Mouse (Mus musculus): ENCODE measurements at regions not wholly inside any gene's neighbourhood (a gene's known extent, or its start where the extent isn't known, plus 50 kb on each side); places are given as distances from the start of the nearest gene placed in this dataset.

DNA sequence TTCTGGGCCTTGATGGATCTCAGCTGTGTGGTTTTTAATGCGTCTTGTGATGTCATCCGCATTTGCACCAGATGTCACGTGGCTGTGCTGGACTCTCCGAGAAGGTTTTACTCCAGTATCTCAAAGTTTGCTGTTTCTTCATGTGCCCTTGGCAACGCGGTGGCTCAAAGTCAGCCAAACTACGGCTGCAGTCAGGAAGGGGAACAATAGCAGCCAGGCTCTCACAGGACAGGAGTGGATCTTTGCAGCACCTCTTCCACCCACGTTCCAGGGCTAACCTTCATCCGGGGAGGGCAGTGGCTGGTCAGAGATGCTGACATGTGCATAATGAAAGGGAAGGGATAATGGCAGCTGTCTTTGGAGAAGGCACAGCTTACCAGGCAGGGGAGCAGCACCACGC lies 127.6 kb upstream of the Psmd7 start:
- no peak for DNase-seq (ENCODE audit: low spot score in 2 of 2)

GRCm38 (mm10) chr8:107717856-107718255 lies 129.6 kb upstream of the Psmd7 start:
- DNase-seq (ENCODE audit: low spot score in 2 of 2), result no peak

DNA sequence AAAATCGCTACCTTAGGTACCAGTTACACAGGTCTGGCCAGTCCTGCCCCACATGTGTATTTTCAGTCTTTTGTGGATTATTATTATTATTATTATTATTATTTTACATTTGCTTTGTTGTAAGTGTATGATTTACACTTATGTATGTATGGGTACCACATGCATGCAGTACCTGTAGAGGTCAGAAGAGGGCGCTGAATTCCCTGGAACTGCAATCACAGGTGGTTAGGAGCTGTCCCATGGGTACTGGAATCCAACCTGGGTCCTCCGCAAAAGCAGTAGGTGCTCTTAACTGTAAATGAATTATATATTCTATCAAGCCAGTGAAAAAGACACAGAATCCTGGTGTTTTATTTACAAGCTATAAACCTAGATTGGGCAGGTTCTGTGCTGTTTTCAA lies 131.4 kb upstream of the Psmd7 start:
- no peak for DNase-seq (ENCODE audit: low spot score in 2 of 2)

GRCm38 (mm10) chr8:107726716-107727115 lies 138.5 kb upstream of the Psmd7 start:
- DNase-seq (ENCODE audit: low spot score in 2 of 2), result no peak

GRCm38 (mm10) chr8:107727276-107727675 lies 139.0 kb upstream of the Psmd7 start:
- DNase-seq (ENCODE audit: low spot score in 2 of 2), result no peak

DNA sequence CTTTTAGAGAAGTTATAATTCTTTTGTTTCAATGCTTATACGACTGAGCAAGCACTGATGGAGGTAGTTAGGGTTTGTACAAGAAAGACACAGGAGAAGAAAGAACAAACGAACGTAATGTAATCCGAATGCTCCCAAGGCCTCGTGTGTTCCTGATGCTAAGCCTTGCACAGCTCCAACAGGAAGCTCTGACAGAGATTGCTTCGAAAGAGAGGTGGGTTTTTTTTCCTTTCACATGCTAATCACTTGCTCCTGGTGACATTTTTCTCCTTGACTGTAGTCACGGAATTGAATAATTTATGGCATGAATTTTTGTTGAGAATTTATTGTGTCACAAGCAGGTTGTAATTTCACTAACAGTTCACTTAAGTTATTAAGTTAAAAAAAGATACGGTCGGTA lies 150.8 kb upstream of the Psmd7 start:
- no peak for DNase-seq (ENCODE audit: low spot score in 2 of 2)

DNA sequence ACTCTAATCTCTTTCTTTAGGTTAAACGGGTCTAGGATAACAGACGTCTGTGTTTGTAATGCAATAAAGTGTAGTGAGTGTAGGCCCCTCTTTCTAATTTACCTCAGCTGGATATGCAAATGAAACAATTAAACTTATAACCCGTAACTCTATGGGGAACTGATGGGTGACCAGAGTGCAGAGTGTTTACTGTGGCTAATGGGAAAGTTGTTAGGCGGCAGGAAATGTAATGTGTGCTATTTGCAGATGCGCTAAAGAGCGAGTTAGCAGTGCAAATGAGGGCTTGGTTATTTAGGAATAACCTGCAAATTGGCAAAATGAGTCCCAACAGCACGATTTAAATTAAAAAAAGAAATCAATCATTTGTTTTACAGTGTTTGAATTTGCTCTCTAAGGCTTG lies 168.8 kb upstream of the Psmd7 start:
- DNase-seq (ENCODE audit: low spot score in 2 of 2), result no peak

- DNase-seq (ENCODE audit: low spot score in 2 of 2), result no peak
Measured at GRCm38 (mm10) chr8:107758637-107759036, 170.4 kb upstream of the Psmd7 start.

GRCm38 (mm10) chr8:107776906-107777305 lies 165.5 kb upstream of the Zfhx3 start:
- no peak for DNase-seq (ENCODE audit: low spot score in 2 of 2)

DNA sequence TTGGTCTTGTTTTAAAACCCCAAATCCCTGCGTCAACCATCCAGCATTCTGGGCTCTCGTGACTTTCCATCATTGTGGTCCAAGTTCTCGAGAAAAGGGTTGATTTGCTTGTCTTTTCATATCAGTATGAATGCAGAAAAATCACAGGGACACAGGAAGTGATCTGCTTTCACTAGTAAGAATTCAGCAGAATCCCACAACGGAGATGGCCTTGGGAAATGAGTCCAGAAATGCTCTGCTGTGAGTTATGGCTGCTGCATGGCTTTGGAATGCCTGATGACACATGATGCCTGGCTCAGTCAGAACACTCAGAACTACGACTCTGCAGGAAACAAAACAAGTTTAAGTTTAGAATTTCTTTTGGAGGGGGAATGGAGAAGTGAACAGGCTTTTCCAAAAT lies 156.7 kb upstream of the Zfhx3 start:
- no peak for DNase-seq (ENCODE audit: low spot score in 2 of 2)

DNA sequence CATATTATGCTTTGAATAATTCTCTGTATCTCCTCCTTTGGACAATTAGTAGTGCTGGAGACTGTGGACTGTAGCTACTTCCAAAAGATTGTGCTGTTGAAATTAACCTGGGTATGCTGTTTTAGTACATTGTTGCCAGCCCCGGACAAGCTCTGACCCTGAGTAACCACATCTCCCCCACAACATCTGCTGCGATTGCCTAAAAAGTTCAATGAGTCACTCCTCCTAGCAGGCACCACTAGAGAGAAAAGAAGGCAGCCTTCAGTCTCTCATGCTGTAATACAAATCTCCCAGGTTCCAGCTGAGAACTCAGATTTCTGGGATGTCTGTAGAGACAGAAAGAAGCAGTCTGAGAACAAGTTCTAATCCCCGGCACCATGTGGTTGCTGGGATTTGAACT lies 150.2 kb upstream of the Zfhx3 start:
- no peak for DNase-seq (ENCODE audit: low spot score in 2 of 2)

GRCm38 (mm10) chr8:107814931-107815330 lies 127.5 kb upstream of the Zfhx3 start:
- DNase-seq (ENCODE audit: low spot score in 2 of 2), result no peak

GRCm38 (mm10) chr8:107815775-107816174 lies 126.7 kb upstream of the Zfhx3 start:
- DNase-seq (ENCODE audit: low spot score in 2 of 2), result no peak

DNA sequence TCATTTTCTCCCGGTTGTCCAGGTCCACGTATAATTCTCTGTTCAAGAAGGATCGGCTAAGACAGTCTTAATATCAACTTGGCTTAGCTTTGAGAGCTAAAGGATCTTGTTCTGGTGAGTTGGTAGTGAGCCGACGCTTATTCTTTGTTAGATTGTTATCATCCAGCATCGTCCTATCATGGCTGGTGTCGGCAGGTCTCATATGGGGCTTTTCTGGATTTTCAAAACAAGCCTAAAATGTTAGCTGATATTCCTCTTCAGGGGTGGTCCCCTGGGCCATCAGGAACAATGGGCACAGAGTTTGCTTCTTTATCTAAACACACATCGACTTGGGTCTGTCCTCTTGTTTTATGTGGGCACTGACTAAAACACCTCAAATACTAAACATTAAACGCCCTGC lies 124.6 kb upstream of the Zfhx3 start:
- DNase-seq (ENCODE audit: low spot score in 2 of 2), result no peak

GRCm38 (mm10) chr8:107820174-107820760 lies 122.2 kb upstream of the Zfhx3 start:
- DNase-seq (ENCODE audit: low spot score in 2 of 2), result no peak

DNA sequence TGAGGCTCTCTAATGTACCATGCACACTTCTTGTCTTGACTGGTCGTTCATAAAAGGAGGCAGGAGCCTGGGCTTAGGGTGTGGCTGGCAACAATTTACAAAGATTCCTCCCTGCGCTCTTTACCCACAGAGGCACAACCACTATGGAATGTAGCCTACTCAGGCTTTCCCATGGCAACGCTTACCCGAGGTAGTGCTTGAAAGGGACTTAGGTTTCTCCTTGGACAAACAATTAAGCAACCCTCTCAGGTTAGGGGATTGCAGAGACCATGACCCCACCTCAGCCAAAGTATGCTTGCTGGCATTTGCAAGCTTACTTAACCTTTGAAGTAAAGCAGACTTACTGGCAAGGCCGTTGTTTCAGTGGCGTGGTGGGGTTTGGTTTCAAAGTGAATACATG lies 120.9 kb upstream of the Zfhx3 start:
- no peak for DNase-seq (ENCODE audit: low spot score in 2 of 2)

GRCm38 (mm10) chr8:107824096-107824495 lies 118.3 kb upstream of the Zfhx3 start:
- no peak for DNase-seq (ENCODE audit: low spot score in 2 of 2)

DNA sequence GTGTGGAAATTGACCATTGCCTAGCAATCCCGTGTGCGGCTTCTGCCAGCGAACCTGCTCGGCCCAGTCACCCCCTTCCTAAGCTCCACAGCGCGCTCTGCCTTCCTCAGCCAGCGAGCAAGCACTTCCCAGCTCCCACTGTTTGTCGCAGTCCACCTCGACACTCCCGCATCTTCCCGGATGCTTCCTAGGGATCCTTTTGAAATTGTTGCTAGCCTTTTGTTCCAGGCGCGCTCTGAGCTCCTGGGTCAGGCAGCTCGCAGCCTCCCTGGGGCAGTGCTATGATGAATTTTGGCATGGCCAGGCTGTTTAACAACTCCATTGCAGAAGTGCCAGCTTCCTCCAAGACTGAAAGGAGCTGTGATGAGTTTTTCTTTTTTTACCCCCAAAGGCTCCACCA lies 117.8 kb upstream of the Zfhx3 start:
- DNase-seq (ENCODE audit: low spot score in 2 of 2), result no peak

DNA sequence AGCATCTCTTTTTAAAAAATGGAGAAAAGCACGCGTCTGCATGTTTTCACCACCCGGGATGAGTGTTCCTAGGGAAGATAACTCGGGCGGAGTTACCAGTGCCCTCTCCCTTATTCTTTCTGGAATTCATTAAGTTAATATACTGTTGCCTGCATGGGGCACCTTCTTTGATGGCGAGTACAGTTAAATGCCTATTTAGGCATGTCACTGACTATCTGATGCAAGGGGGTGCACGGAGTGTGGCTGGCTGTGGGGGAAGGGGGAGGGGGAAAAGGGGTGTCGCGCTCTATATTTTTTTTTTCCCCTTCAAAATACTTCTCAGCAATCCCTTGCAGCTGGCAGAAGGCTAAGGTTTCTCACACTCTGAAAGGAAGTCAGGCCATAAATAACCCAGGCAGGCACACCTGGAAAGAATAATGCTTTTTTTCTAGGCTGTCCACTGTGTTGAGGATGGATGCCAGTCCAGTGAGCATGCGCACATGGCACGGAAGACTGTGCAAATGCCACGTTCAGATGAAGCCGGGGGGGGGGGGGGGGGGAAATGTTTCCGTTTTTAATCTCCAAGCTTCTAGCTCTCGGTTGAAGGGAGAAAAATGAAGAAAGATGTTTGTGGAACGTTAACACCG lies 114.8 kb upstream of the Zfhx3 start:
- DNase-seq (ENCODE audit: low spot score in 2 of 2), result no peak

DNA sequence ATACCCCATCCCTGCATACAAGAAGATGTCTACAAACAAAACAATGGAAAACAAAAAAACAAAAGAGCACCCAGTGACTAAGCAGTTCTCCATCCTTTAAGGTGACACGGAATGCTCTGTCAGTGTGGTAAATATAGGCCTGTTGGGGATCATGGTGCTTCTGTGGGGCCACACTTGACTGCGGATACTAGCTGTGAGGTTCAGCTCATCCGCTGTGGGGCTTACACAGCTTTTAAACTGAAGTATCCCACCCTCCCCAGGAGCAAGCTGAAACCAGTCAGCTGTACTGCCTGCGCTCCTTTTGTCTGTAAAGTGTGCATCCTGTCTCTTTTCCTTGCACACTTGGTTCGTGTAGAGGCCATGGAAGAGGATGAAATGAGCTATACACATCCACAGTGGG lies 113.9 kb upstream of the Zfhx3 start:
- no peak for DNase-seq (ENCODE audit: low spot score in 2 of 2)

DNA sequence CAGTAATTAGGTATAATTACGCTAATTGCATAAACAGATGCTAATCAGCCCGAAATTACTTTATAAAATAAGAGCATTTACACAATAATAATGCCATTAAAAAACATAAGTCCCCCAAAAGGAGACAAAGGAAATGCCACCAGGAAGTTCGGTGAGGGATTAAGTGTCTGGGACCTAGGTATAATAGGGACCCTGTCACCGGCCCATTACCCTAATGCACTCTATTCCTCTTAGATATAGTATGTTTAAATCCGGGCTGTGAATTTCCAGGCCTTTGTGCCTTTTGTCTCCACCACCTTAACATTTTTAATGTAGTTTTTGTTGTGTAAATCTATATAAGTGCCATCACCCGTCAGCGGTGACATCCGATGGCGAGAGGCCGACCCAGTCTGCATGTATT lies 109.0 kb upstream of the Zfhx3 start:
- no peak for DNase-seq (ENCODE audit: low spot score in 2 of 2)

DNA sequence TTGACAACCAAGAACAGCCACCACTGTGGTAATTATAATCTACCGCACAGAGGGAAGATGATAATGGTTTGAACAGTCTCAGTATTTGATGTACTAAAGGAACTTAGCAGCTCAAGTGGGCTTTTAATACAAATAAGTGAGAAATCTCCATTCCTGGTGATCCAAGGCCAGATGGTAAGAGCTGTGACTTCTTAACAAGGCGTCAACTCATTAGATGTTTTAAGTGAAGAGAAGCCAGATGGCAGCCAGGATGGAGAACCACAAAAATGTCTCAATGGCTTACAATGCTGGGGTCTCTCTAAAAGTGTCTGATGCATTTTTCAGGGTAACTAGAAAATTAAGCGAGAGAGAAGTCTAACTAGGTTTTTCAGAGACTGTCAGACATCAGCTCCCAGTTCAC lies 96.3 kb upstream of the Zfhx3 start:
- no peak for DNase-seq (ENCODE audit: low spot score in 2 of 2)

DNA sequence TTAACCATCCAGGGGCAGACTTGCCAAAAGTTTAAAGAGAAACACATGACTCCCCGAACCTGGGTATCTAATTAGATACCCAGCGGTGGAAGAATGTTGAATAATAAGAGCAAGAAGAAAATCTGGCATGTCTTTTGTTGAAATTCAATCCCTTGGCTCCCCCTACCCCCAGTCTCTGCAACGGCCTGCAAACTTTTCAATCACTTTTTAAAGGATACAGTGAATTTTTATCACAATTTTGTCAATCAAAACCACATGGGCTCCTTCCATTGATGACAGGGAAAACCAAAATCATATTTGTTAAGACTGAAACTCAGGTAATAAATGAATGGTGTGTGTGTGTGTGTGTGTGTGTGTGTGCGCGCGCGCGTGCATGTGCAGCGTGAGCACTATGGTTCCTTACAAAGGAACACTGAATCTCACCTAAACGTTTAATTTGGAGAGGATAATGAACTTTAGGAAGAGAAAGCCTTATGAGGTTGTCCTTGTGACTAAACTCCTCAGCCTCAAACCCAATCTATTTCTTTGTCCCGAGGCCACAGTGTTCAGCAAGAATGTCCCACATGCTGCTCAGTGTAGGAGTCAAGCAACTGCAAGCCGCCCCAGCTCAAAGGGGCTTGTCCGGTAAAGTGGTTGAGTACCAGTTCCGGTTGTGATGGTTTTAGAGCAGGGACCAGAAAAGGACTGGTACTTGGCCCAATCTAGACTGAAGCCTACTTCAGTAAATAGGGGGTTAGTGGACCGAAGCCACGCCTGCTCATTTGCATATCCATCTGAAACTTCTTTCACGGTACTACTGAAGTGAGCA lies 91.0 kb upstream of the Zfhx3 start:
- no peak for DNase-seq (ENCODE audit: low spot score in 2 of 2)

All from gastrocnemius, postnatal 4 days (tissue).